Mouse (Mus musculus) myocyte (in vitro differentiated cells): ENCODE results near the gene Nudt13.

Source experiments
- CEBPB ChIP-seq: IDR thresholded peaks from 2 replicates; pipeline ENCODE4 v1.6.1; 2011; ENCODE audit warnings: mild to moderate bottlenecking, moderate library complexity; ENCODE audit not compliant: poor library complexity, insufficient read depth, severe bottlenecking
- MAX ChIP-seq: IDR thresholded peaks from one replicate; pipeline ENCODE4 v1.6.1; 2011; ENCODE audit warnings: low read depth, mild to moderate bottlenecking, control low read depth
- POLR2A ChIP-seq: IDR thresholded peaks from one replicate; pipeline ENCODE4 v1.6.1; 2011; ENCODE audit warnings: low read depth, mild to moderate bottlenecking, control low read depth, moderate library complexity; ENCODE audit not compliant: insufficient read length
- POLR2AphosphoS2 ChIP-seq: IDR thresholded peaks from one replicate; pipeline ENCODE4 v1.6.1; 2011; ENCODE audit warnings: low read depth, control low read depth; ENCODE audit not compliant: insufficient read length
- REST ChIP-seq: IDR thresholded peaks from one replicate; pipeline ENCODE4 v1.6.1; 2011; ENCODE audit warnings: mild to moderate bottlenecking, control low read depth, moderate library complexity; ENCODE audit not compliant: insufficient read depth, insufficient read length
- TCF12 ChIP-seq: IDR thresholded peaks from one replicate; pipeline ENCODE4 v1.6.1; 2011; ENCODE audit warnings: mild to moderate bottlenecking, control low read depth; ENCODE audit not compliant: poor library complexity, insufficient read depth, severe bottlenecking
- USF1 ChIP-seq: IDR thresholded peaks from one replicate; pipeline ENCODE4 v1.6.1; 2011; ENCODE audit warnings: low read depth, mild to moderate bottlenecking, control low read depth, moderate library complexity

GRCm38 (mm10) chr14:20294947-20295346 lies 450 bp downstream of the Nudt13 start:
- TF ChIP-seq POLR2A: no peak
- no peak for TF ChIP-seq POLR2AphosphoS2
- TF ChIP-seq MAX: no peak
- no peak for TF ChIP-seq REST
- TF ChIP-seq USF1: no peak
- TF ChIP-seq CEBPB: no peak
- TF ChIP-seq TCF12: no peak
